Mouse (Mus musculus) left cerebral cortex, postnatal 4 days (tissue): ENCODE data around the gene 2010109A12Rik. TPM values are rescaled to one million over a fixed set of nuclear protein-coding genes. Genes with fewer than 3 reads are reported as not detected.

Experiments used
- total RNA-seq, 2 experiments: library from RNA; stranded (reverse); gene quantifications; 2 replicates each; pipeline ENCODE4 v1.2.3; 2021

Gene 2010109A12Rik
- total RNA-seq, 2 experiments from 2014 or later: 0.98 TPM; not detected in 1

Other genes starting within 250 kb of the 2010109A12Rik start
- gene Sowahb, start 161.5 kb upstream of the 2010109A12Rik start, total RNA-seq: under 1 TPM; 0.64 to 0.74 TPM
- gene Sept11, start 113.1 kb upstream of the 2010109A12Rik start, total RNA-seq: 100 to 1,000 TPM; 204 to 212 TPM
- gene Ccni, start within 50 bp of the 2010109A12Rik start, total RNA-seq: 100 to 1,000 TPM; 267 to 277 TPM
- 10 to 100 TPM; 46.3 to 50.2 TPM for gene Ccng2, start 60.7 kb downstream of the 2010109A12Rik start, total RNA-seq